Mouse (Mus musculus): Measurements from ENCODE around the gene Luc7l. TPM values are rescaled to one million over a fixed set of nuclear protein-coding genes. Genes with fewer than 3 reads are reported as not detected.
"Not testable (repeated sequence)": the region's sequence is repeated elsewhere in the genome, so short reads cannot be mapped to it uniquely, and the experiment has no call there.

Gene Luc7l
- total RNA-seq, 2 experiments from 2014 or later: 61.9 to 81.4 TPM

- DNase-seq (ENCODE audit: low spot score in 2 of 2): no peak
Measured at GRCm38 (mm10) chr17:26251886-26252538, 684 bp upstream of the Luc7l start.

GRCm38 (mm10) chr17:26253399-26253798, 703 bp downstream of the Luc7l start:
- DNase-seq (ENCODE audit: low spot score in 2 of 2): no peak

- DNase-seq (ENCODE audit: low spot score in 2 of 2): no peak
Measured at GRCm38 (mm10) chr17:26255313-26255712, 2.6 kb downstream of the Luc7l start.

GRCm38 (mm10) chr17:26261826-26262225, 9.1 kb downstream of the Luc7l start:
- no peak for DNase-seq (ENCODE audit: low spot score in 2 of 2)

- DNase-seq (ENCODE audit: low spot score in 2 of 2): no peak
Measured at GRCm38 (mm10) chr17:26262384-26262783, 9.7 kb downstream of the Luc7l start.

- no peak for DNase-seq (ENCODE audit: low spot score in 2 of 2)
Measured at GRCm38 (mm10) chr17:26268851-26269250, 16.2 kb downstream of the Luc7l start.

- DNase-seq (ENCODE audit: low spot score in 2 of 2): not testable (repeated sequence)
Measured at GRCm38 (mm10) chr17:26269577-26269976, 16.9 kb downstream of the Luc7l start.

- no peak for DNase-seq (ENCODE audit: low spot score in 2 of 2)
Measured at GRCm38 (mm10) chr17:26272586-26272985, 19.9 kb downstream of the Luc7l start.

GRCm38 (mm10) chr17:26275933-26276332, 23.2 kb downstream of the Luc7l start:
- DNase-seq (ENCODE audit: low spot score in 2 of 2): no peak

- peak in 1 of 2 experiments; percentile 18 for DNase-seq (ENCODE audit: low spot score in 2 of 2)
Measured at GRCm38 (mm10) chr17:26276711-26277110, 24.0 kb downstream of the Luc7l start.

GRCm38 (mm10) chr17:26286199-26286955, 33.7 kb downstream of the Luc7l start:
- DNase-seq (ENCODE audit: low spot score in 2 of 2): no peak

GRCm38 (mm10) chr17:26289475-26289874, 36.8 kb downstream of the Luc7l start:
- DNase-seq (ENCODE audit: low spot score in 2 of 2): no peak

- DNase-seq (ENCODE audit: low spot score in 2 of 2): not testable (repeated sequence)
Measured at GRCm38 (mm10) chr17:26298318-26298717, 45.6 kb downstream of the Luc7l start.

GRCm38 (mm10) chr17:26314291-26314690, 61.6 kb downstream of the Luc7l start:
- DNase-seq (ENCODE audit: low spot score in 2 of 2): peak; percentile 71 to 76

- DNase-seq (ENCODE audit: low spot score in 2 of 2): no peak
Measured at GRCm38 (mm10) chr17:26315474-26315873, 62.8 kb downstream of the Luc7l start.

- no peak for DNase-seq (ENCODE audit: low spot score in 2 of 2)
Measured at GRCm38 (mm10) chr17:26318441-26318840, 65.7 kb downstream of the Luc7l start.

Other genes with a start within 250 kb of the Luc7l start
- gene Rab11fip3, start 183.3 kb upstream of the Luc7l start, total RNA-seq (2021): 10 to 100 TPM; 22.6 to 24.6 TPM
- 10 to 100 TPM; 23.8 to 25.0 TPM for gene Decr2, start 162.6 kb upstream of the Luc7l start, total RNA-seq (2021)
- gene Nme4, start 157.3 kb upstream of the Luc7l start, total RNA-seq (2021): 1 to 10 TPM; 2.9 to 3.2 TPM
- 1 to 10 TPM; 6.4 to 7.6 TPM for gene Tmem8, start 139.6 kb upstream of the Luc7l start, total RNA-seq (2021)
- gene Mrpl28, start 129.4 kb upstream of the Luc7l start, total RNA-seq (2021): 10 to 100 TPM; 84.1 to 87.5 TPM
- gene Axin1, start 114.2 kb upstream of the Luc7l start, total RNA-seq (2021): 10 to 100 TPM; 38.6 to 46.8 TPM
- under 1 TPM; 0.70 to 0.96 TPM for gene Pdia2, start 53.8 kb upstream of the Luc7l start, total RNA-seq (2021)
- gene Rgs11, start 49.9 kb upstream of the Luc7l start, total RNA-seq (2021): 10 to 100 TPM; 40.8 to 47.1 TPM
- gene Arhgdig, start 45.1 kb upstream of the Luc7l start, total RNA-seq (2021): 10 to 100 TPM; 12.7 to 13.2 TPM
- 100 to 1,000 TPM; 112 to 124 TPM for gene Fam234a, start 8.7 kb upstream of the Luc7l start, total RNA-seq (2021)
- gene Neurl1b, start 161.9 kb downstream of the Luc7l start, total RNA-seq (2021): 10 to 100 TPM; 23.2 to 35.2 TPM

Data from adrenal gland, adult 18-20 months (tissue).